Comparison of ENCODE assay signal across 23 mouse cellular contexts in genomic region chr5:95946344-95946743, GRCm38 (mm10). TPM values are rescaled to one million over a fixed set of nuclear protein-coding genes. Genes with fewer than 3 reads are reported as not detected.
A peak's percentile ranks its signal among the peaks of the same experiment; 100 is the strongest.
DNase-seq lines count a peak whose midpoint lies in the region; ATAC-seq and TF ChIP-seq lines count a peak whose summit lies in the region.
"Had no signal": no experiment of that assay in that cellular context is flagged by ENCODE, and none has a peak within 500 bp of the region (broad histone marks: within the 10 kb centered on the region; RNA-seq: fewer than 3 reads in every experiment).

No protein-coding gene starts in this region.

- no peak overlapping the region for H3K4me2 ChIP-seq in heart, embryonic 16.5 days (ENCODE audit: low read depth, low read length)
- H3K4me2 ChIP-seq: embryonic facial prominence, embryonic 15.5 days; hindbrain, embryonic 12.5 days had no signal

- peak; percentile 37; the same call in 1 of the 2 replicates for ATAC-seq in heart, embryonic 16.5 days (replicated peaks; ENCODE audit: extremely low read depth, insufficient read depth, low FRiP score)
- ATAC-seq: activated CD4-positive, CD25-positive, alpha-beta regulatory T cell, adult 4 months; forebrain, embryonic 14.5 days; hindbrain, embryonic 16.5 days; inflammation-experienced regulatory T-cells, adult 6 months; intestine, postnatal 0 days; Patski had no signal

- peak overlapping the region; percentile 65 for H3K27ac ChIP-seq in gastrocnemius, adult 2 months
- no peak overlapping the region for H3K27ac ChIP-seq in heart, embryonic 16.5 days (ENCODE audit: low read length)
- H3K27ac ChIP-seq: embryonic facial prominence, embryonic 15.5 days; forebrain, embryonic 10.5 days; heart, adult 2 months; hindbrain, embryonic 12.5 days had no signal

- no peaks in the 10 kb centered on the region for H3K36me3 ChIP-seq in heart, embryonic 16.5 days (ENCODE audit: control insufficient read depth, insufficient read depth)
- H3K36me3 ChIP-seq: embryonic facial prominence, embryonic 15.5 days; forebrain, embryonic 10.5 days; hindbrain, embryonic 12.5 days had no signal

- DNase-seq in gastrocnemius, adult 2 months, result no peak
- DNase-seq in gastrocnemius, postnatal 36 days, result no peak
- no peak for DNase-seq in heart, postnatal 10 days
- DNase-seq in adrenal gland, postnatal 36 days, result peak; percentile 56 to 57
- no peak for DNase-seq in liver
- DNase-seq: cerebellum, adult 2 months; cerebellum, postnatal 10 days; heart, adult 2 months; heart, postnatal 4 days; kidney, adult 9 months had no signal

- 22% methylated on average over 2 of the region's 2 CpGs for WGBS in heart, embryonic 16.5 days

- H3K4me3 ChIP-seq in gastrocnemius, adult 2 months, result no peak overlapping the region
- H3K4me3 ChIP-seq in heart, embryonic 16.5 days (ENCODE audit: low read length), result no peak overlapping the region
- H3K4me3 ChIP-seq: embryonic facial prominence, embryonic 15.5 days; erythroblast, embryonic 14.5 days; forebrain, embryonic 10.5 days; heart, adult 2 months; hindbrain, embryonic 12.5 days had no signal

- no peak for TF ChIP-seq CTCF in gastrocnemius, adult 2 months (IDR thresholded peaks at IDR 0.05)

- H3K4me1 ChIP-seq in heart, embryonic 16.5 days (ENCODE audit: control insufficient read depth, insufficient read depth, low read length), result peaks cover 10% of the 10 kb centered on the region
- H3K4me1 ChIP-seq: embryonic facial prominence, embryonic 15.5 days; forebrain, embryonic 10.5 days; hindbrain, embryonic 12.5 days had no signal

- intact Hi-C loops in gastrocnemius, adult 2 months (cut with DNase I), result no loop called here
- intact Hi-C loops in gastrocnemius, postnatal 36 days (cut with DNase I), result no loop called here
- intact Hi-C loops in heart, postnatal 10 days (cut with DNase I), result no loop called here

- H3K9me3 ChIP-seq in heart, embryonic 16.5 days (replicated peaks; ENCODE audit: control insufficient read depth, low read length), result no peaks in the 10 kb centered on the region
- H3K9me3 ChIP-seq: embryonic facial prominence, embryonic 15.5 days; forebrain, embryonic 10.5 days; hindbrain, embryonic 12.5 days had no signal

- H3K9ac ChIP-seq in heart, embryonic 16.5 days (ENCODE audit: low read length), result no peak overlapping the region
- H3K9ac ChIP-seq: embryonic facial prominence, embryonic 15.5 days; hindbrain, embryonic 12.5 days had no signal

- no peaks in the 10 kb centered on the region for H3K27me3 ChIP-seq in heart, embryonic 16.5 days (ENCODE audit: control insufficient read depth, insufficient read depth, low read length)
- H3K27me3 ChIP-seq: CH12.LX; embryonic facial prominence, embryonic 15.5 days; hindbrain, embryonic 12.5 days had no signal

RNA-seq across cellular contexts. Expression of gene Cxcl13, which starts 10.4 kb away (rescaled TPM):
- 1 to 10 TPM in 1 of 2 experiments, under 1 TPM in 1; 0.43 to 1.2 TPM for total RNA-seq in gastrocnemius, adult 2 months (2021)
- under 1 TPM in 1 of 2 experiments, not detected in 1; 0.38 TPM for total RNA-seq in gastrocnemius, postnatal 36 days (2021)
- 5.6 and 12.7 TPM in 2 replicates for polyA plus RNA-seq in heart, embryonic 16.5 days (2015; fragmentation: Nextera tagmentation; extraction: Ambion mirVana)
- total RNA-seq in heart, postnatal 10 days (2021), result 1 to 10 TPM in 1 of 2 experiments, not detected in 1; 6.0 TPM
- total RNA-seq in adrenal gland, postnatal 36 days (2021), result 1 to 10 TPM in 1 of 2 experiments, under 1 TPM in 1; 0.99 to 1.2 TPM
- total RNA-seq: CH12.LX; gastrocnemius, postnatal 4 days had no signal
- polyA plus RNA-seq: cerebellum, adult 2 months; erythroblast, embryonic 14.5 days; forebrain, embryonic 14.5 days; Patski had no signal

Comparison
In these comparisons a context has a peak if more than half of its experiments do, and no peak if none do; other contexts are left out.
1. DNase-seq: peak in adrenal gland, postnatal 36 days (2 of 2); none in gastrocnemius, adult 2 months (single experiment), gastrocnemius, postnatal 36 days (0 of 2), heart, postnatal 10 days (0 of 2) and liver (single experiment).